Mouse (Mus musculus): ENCODE measurements around the gene Alpl. TPM values are rescaled to one million over a fixed set of nuclear protein-coding genes. Genes with fewer than 3 reads are reported as not detected.

Alpl gene
- polyA plus RNA-seq, 1 experiment = 14.0 TPM

GRCm38 (mm10) chr4:137750121-137750520, 46.1 kb downstream of the Alpl start:
- no peak for TF ChIP-seq POLR2A (IDR thresholded peaks at IDR 0.05; ENCODE audit: borderline replicate concordance, extremely low read depth, insufficient read depth, insufficient read length, poor library complexity, severe bottlenecking)
- no peak for TF ChIP-seq CTCF (IDR thresholded peaks at IDR 0.05; ENCODE audit: borderline replicate concordance, extremely low read depth, insufficient read depth, insufficient read length)
- no peak for DNase-seq (ENCODE audit: low read depth)

GRCm38 (mm10) chr4:137749680-137750079, 46.5 kb downstream of the Alpl start:
- DNase-seq (ENCODE audit: low read depth) = no peak
- TF ChIP-seq POLR2A (IDR thresholded peaks at IDR 0.05; ENCODE audit: borderline replicate concordance, extremely low read depth, insufficient read depth, insufficient read length, poor library complexity, severe bottlenecking) (no peak), CTCF (IDR thresholded peaks at IDR 0.05; ENCODE audit: borderline replicate concordance, extremely low read depth, insufficient read depth, insufficient read length) (no peak)

DNA sequence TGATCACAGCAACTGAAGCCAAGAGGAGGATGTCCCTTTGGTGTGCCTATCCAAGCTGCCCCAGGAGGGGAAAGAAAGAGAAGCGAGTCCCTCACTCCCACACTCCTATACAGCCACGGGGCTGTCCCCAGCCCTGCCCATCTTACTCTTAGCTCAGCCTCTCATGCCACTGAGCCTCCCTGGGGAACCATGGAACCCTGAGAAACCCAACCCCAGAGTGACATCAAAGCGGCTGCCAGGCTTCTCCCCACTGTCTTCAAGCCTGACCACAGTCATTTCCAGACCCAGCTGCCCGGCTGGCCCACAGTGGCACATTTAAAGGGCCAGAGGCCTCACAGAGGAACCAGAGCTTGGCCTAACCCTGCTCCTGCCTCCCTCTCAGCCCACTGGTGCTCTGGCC, 47.5 kb downstream of the Alpl start:
- TF ChIP-seq CTCF (IDR thresholded peaks at IDR 0.05; ENCODE audit: borderline replicate concordance, extremely low read depth, insufficient read depth, insufficient read length) (no peak), POLR2A (IDR thresholded peaks at IDR 0.05; ENCODE audit: borderline replicate concordance, extremely low read depth, insufficient read depth, insufficient read length, poor library complexity, severe bottlenecking) (no peak)
- no peak for DNase-seq (ENCODE audit: low read depth)

DNA sequence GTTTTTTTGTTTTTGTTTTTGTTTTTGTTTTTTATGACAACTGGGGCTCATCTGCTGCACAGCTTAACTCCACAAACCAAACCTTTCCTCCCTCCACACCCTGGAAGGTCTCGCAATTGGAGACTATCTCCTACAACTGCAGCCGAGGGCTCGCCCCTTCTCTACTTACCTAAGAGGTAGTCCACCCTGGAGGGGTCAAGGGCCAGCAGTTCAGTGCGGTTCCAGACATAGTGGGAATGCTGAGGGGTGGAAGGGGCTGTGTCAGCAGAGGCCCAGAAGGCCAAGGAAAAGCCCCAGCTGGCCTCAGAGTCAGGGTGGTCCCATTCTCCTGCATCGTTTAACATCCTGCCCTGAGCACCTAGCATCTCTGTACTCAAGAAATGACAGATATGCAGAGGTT, 48.6 kb downstream of the Alpl start:
- no peak for DNase-seq (ENCODE audit: low read depth)
- TF ChIP-seq POLR2A (IDR thresholded peaks at IDR 0.05; ENCODE audit: borderline replicate concordance, extremely low read depth, insufficient read depth, insufficient read length, poor library complexity, severe bottlenecking) (no peak), CTCF (IDR thresholded peaks at IDR 0.05; ENCODE audit: borderline replicate concordance, extremely low read depth, insufficient read depth, insufficient read length) (no peak)

DNA sequence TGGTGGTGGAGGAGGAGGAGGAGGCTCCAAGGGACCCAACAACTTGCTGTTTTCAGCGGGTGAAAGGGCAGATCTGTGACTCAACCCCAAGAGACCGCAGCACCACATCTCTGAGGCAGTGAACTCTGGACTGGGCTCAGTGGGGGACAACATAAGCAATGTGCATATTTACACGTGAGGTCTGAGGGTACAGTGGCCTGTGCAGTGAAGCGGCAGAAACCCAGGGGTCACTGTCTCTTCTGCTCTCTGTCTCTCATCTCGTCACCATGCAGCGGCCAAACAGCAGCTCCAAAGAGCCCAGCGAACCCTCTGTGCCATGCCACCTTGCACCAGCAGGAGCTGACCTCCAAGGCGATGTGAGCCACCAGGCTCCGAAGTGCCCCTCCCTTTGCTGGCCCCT, 49.1 kb downstream of the Alpl start:
- TF ChIP-seq POLR2A (IDR thresholded peaks at IDR 0.05; ENCODE audit: borderline replicate concordance, extremely low read depth, insufficient read depth, insufficient read length, poor library complexity, severe bottlenecking) (no peak), CTCF (IDR thresholded peaks at IDR 0.05; ENCODE audit: borderline replicate concordance, extremely low read depth, insufficient read depth, insufficient read length) (no peak)
- DNase-seq (ENCODE audit: low read depth) = no peak

DNA sequence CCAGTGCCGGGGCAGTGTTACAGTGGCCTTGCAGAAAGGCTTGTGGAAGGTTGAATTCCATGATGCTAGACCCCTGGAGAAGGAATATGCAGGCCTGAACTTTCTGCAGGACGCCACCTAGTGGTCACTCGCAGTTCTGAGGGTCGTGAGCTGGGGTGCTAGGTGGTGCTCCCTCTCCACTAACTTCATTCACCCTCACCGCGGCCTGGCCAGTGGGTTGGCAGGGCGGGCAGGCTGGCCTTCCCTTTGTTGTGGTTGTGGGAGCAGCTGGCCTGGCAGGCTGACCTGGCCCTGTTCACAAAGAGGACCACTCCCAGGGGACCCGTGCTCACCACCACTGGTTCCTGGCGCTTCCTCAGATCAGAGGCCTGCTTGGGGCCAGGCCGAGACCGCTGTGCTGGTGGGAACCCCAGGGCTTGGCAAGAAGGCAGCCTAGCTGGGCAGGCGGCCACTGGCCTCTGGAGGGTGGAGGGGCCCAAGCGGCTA, 51.7 kb downstream of the Alpl start:
- peak; percentile 56 for TF ChIP-seq CTCF (IDR thresholded peaks at IDR 0.05; ENCODE audit: borderline replicate concordance, extremely low read depth, insufficient read depth, insufficient read length)
- no peak for TF ChIP-seq POLR2A (IDR thresholded peaks at IDR 0.05; ENCODE audit: borderline replicate concordance, extremely low read depth, insufficient read depth, insufficient read length, poor library complexity, severe bottlenecking)
- no peak for DNase-seq (ENCODE audit: low read depth)

DNA sequence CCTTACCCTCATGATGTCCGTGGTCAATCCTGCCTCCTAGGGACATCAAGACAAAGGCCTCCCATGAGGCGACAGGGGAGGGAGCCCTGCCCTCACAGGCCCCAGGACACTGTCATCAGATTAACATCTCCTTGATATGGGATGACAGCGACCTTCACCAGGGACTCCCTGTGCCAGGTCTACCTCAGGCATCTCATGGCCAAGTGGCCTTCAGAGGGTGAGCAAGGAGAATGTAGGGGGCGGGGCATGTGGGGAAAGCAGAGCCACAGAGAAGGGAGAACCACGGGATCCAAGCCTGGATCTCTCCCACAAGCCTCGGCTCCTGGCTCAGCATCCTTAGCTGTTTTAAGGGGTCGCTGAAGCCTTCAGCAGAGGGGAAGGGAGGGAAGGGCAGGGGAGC, 52.4 kb downstream of the Alpl start:
- TF ChIP-seq POLR2A (IDR thresholded peaks at IDR 0.05; ENCODE audit: borderline replicate concordance, extremely low read depth, insufficient read depth, insufficient read length, poor library complexity, severe bottlenecking) (no peak), CTCF (IDR thresholded peaks at IDR 0.05; ENCODE audit: borderline replicate concordance, extremely low read depth, insufficient read depth, insufficient read length) (no peak)
- DNase-seq (ENCODE audit: low read depth) = no peak

- no peak for DNase-seq (ENCODE audit: low read depth)
- TF ChIP-seq CTCF (IDR thresholded peaks at IDR 0.05; ENCODE audit: borderline replicate concordance, extremely low read depth, insufficient read depth, insufficient read length) (no peak), POLR2A (IDR thresholded peaks at IDR 0.05; ENCODE audit: borderline replicate concordance, extremely low read depth, insufficient read depth, insufficient read length, poor library complexity, severe bottlenecking) (no peak)
Observed at GRCm38 (mm10) chr4:137740350-137740749, 55.8 kb downstream of the Alpl start.

- DNase-seq (ENCODE audit: low read depth) = peak; percentile 91
- TF ChIP-seq CTCF (IDR thresholded peaks at IDR 0.05; ENCODE audit: borderline replicate concordance, extremely low read depth, insufficient read depth, insufficient read length) = no peak
- no peak for TF ChIP-seq POLR2A (IDR thresholded peaks at IDR 0.05; ENCODE audit: borderline replicate concordance, extremely low read depth, insufficient read depth, insufficient read length, poor library complexity, severe bottlenecking)
Observed at GRCm38 (mm10) chr4:137739151-137739923, 56.8 kb downstream of the Alpl start.

DNA sequence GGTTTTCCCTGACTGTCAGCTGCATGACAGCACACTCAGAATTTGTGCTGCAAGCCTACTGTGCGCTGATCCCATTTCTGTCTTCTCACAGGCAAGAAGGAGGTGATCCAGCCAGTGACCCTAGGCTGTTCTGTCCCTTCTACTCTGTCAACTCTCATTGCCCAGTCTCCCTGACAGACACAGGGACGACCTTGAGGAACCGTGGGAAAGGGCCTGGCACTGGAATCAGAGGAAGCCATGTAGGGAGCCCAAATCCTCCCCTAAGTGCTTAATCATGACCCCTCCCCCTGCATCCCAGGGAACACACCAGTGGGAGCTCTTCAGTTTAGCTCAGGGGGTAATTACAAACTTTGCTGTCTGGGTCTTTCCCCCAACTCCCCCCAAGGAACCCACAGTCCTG, 58.4 kb downstream of the Alpl start:
- DNase-seq (ENCODE audit: low read depth) = no peak
- no peak for TF ChIP-seq POLR2A (IDR thresholded peaks at IDR 0.05; ENCODE audit: borderline replicate concordance, extremely low read depth, insufficient read depth, insufficient read length, poor library complexity, severe bottlenecking)
- TF ChIP-seq CTCF (IDR thresholded peaks at IDR 0.05; ENCODE audit: borderline replicate concordance, extremely low read depth, insufficient read depth, insufficient read length) = no peak

GRCm38 (mm10) chr4:137736220-137736701, 59.9 kb downstream of the Alpl start:
- TF ChIP-seq POLR2A (IDR thresholded peaks at IDR 0.05; ENCODE audit: borderline replicate concordance, extremely low read depth, insufficient read depth, insufficient read length, poor library complexity, severe bottlenecking) (no peak), CTCF (IDR thresholded peaks at IDR 0.05; ENCODE audit: borderline replicate concordance, extremely low read depth, insufficient read depth, insufficient read length) (no peak)
- DNase-seq (ENCODE audit: low read depth) = no peak

DNA sequence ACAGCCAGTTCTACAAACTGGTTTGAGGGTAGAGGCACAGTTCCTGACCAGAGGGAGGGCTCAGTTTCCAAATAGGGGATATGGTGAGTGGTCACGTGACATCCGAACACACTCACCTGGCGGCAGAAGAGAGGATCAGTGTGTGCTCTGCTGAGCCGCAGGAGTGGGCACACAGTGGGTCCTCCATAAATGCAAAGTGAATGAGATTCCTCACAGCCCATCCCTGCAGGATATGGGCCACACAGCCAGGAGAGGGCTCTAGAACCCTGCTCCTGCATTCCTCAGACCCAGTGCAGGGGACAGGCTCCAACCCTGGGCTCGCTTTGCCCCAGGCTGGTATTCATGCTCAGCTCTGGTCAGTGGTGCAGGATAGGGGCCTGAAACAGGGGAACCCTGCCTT, 62.7 kb downstream of the Alpl start:
- no peak for DNase-seq (ENCODE audit: low read depth)
- no peak for TF ChIP-seq POLR2A (IDR thresholded peaks at IDR 0.05; ENCODE audit: borderline replicate concordance, extremely low read depth, insufficient read depth, insufficient read length, poor library complexity, severe bottlenecking)
- TF ChIP-seq CTCF (IDR thresholded peaks at IDR 0.05; ENCODE audit: borderline replicate concordance, extremely low read depth, insufficient read depth, insufficient read length) = peak; percentile 19; the same call in 1 of the 2 replicates
